Mouse (Mus musculus) liver, adult 2 months (tissue): ENCODE measurements at regions not wholly inside any gene's neighbourhood (a gene's known extent, or its start where the extent isn't known, plus 50 kb on each side); places are given as distances from the start of the nearest gene placed in this dataset.
"Not testable (repeated sequence)": the region's sequence is repeated elsewhere in the genome, so short reads cannot be mapped to it uniquely, and the experiment has no call there.

Experiments used
- DNase-seq: peaks from one replicate; pipeline ENCODE4 v3.0.0-alpha.2; 2011; ENCODE audit warnings: low read depth, low spot score; ENCODE audit errors: extremely low read depth
- H3K27ac ChIP-seq: fragments of 200-500 bp; replicated peaks from 2 replicates; pipeline ENCODE4 v1.5.1; 2012; ENCODE audit warnings: low read depth, mild to moderate bottlenecking, control low read depth, inconsistent platforms, low read length; ENCODE audit not compliant: insufficient read depth
- H3K27me3 ChIP-seq: fragments of 200-500 bp; 2 replicates; pipeline ENCODE4 v1.6.1; 2012; ENCODE audit warnings: mild to moderate bottlenecking, moderate library complexity, low read length, inconsistent platforms; ENCODE audit not compliant: control insufficient read depth, insufficient read depth
- H3K36me3 ChIP-seq: fragments of 200-500 bp; 2 replicates; pipeline ENCODE4 v1.6.1; 2012; ENCODE audit warnings: low read length, inconsistent platforms; ENCODE audit not compliant: control insufficient read depth, insufficient read depth
- H3K4me1 ChIP-seq: fragments of 200-500 bp; 2 replicates; pipeline ENCODE4 v1.6.1; 2011; ENCODE audit warnings: low read length; ENCODE audit not compliant: control insufficient read depth, insufficient read depth
- H3K4me3 ChIP-seq: fragments of 200-500 bp; 2 replicates; pipeline ENCODE4 v1.5.1; 2011; ENCODE audit warnings: low read depth, mild to moderate bottlenecking, control low read depth, low read length, moderate library complexity; ENCODE audit not compliant: insufficient read depth
- H3K79me2 ChIP-seq: fragments of 200-500 bp; 2 replicates; pipeline ENCODE4 v1.6.1; 2012; ENCODE audit warnings: inconsistent platforms, mild to moderate bottlenecking, low read length, moderate library complexity; ENCODE audit not compliant: control insufficient read depth, insufficient read depth
- H3K9ac ChIP-seq: fragments of 200-500 bp; 2 replicates; pipeline ENCODE4 v1.6.1; 2012; ENCODE audit warnings: low read depth, mild to moderate bottlenecking, control low read depth, inconsistent platforms, low read length
- CTCF ChIP-seq: fragments of 200-500 bp; IDR thresholded peaks from 2 replicates; pipeline ENCODE4 v1.5.1; 2011; ENCODE audit warnings: low read depth, low read length, control low read depth
- POLR2A ChIP-seq: fragments of 200-500 bp; IDR thresholded peaks from 2 replicates; pipeline ENCODE4 v1.6.1; 2011; ENCODE audit warnings: low read length, control low read depth; ENCODE audit not compliant: insufficient read depth; ENCODE audit errors: extremely low read depth
- WGBS: fragments of 180-500 bp; shearing (Covaris S2); methylation state at CpG from one replicate; pipeline ENCODE4 v1.1.7; 2018; 5-methylcytosine and 5-hydroxymethylcytosine counted together

GRCm38 (mm10) chr1:51580074-51580473, 101.8 kb upstream of the Nabp1 start:
- Histone ChIP-seq H3K79me2 (no peaks in the 10 kb centered on the region), H3K9ac (no peak overlapping the region), H3K36me3 (no peaks in the 10 kb centered on the region), H3K4me1 (no peaks in the 10 kb centered on the region), H3K27me3 (no peaks in the 10 kb centered on the region), H3K27ac (no peak overlapping the region), H3K4me3 (no peak overlapping the region)
- no peak for TF ChIP-seq CTCF
- TF ChIP-seq POLR2A, result no peak
- no peak for DNase-seq
- WGBS, result 67% methylated on average over 7 of the region's 7 CpGs

GRCm38 (mm10) chr1:51577701-51578100, 99.5 kb upstream of the Nabp1 start:
- no peak overlapping the region for H3K4me3 ChIP-seq
- H3K9ac ChIP-seq, result no peak overlapping the region
- DNase-seq, result peak; percentile 9
- WGBS, result 85% methylated on average over 2 of the region's 2 CpGs
- no peak for TF ChIP-seq CTCF
- TF ChIP-seq POLR2A, result no peak
- H3K79me2 ChIP-seq, result no peaks in the 10 kb centered on the region
- no peaks in the 10 kb centered on the region for H3K36me3 ChIP-seq
- no peaks in the 10 kb centered on the region for H3K4me1 ChIP-seq
- no peak overlapping the region for H3K27ac ChIP-seq
- H3K27me3 ChIP-seq, result no peaks in the 10 kb centered on the region

- Histone ChIP-seq H3K4me3 (no peak overlapping the region), H3K27me3 (no peaks in the 10 kb centered on the region), H3K79me2 (no peaks in the 10 kb centered on the region), H3K36me3 (no peaks in the 10 kb centered on the region), H3K27ac (no peak overlapping the region), H3K9ac (no peak overlapping the region), H3K4me1 (no peaks in the 10 kb centered on the region)
- 81% methylated on average over 8 of the region's 8 CpGs for WGBS
- DNase-seq, result no peak
- TF ChIP-seq POLR2A (no peak), CTCF (no peak)
Measured at GRCm38 (mm10) chr1:51572314-51573078, 94.3 kb upstream of the Nabp1 start.

GRCm38 (mm10) chr1:51569625-51570024, 91.4 kb upstream of the Nabp1 start:
- H3K36me3 ChIP-seq, result no peaks in the 10 kb centered on the region
- no peak overlapping the region for H3K4me3 ChIP-seq
- H3K79me2 ChIP-seq, result no peaks in the 10 kb centered on the region
- H3K27ac ChIP-seq, result no peak overlapping the region
- TF ChIP-seq POLR2A, result no peak
- TF ChIP-seq CTCF, result no peak
- no peak for DNase-seq
- H3K27me3 ChIP-seq, result no peaks in the 10 kb centered on the region
- no peak overlapping the region for H3K9ac ChIP-seq
- 95% methylated on average over 4 of the region's 4 CpGs for WGBS
- H3K4me1 ChIP-seq, result no peaks in the 10 kb centered on the region

GRCm38 (mm10) chr1:51566170-51566649, 88.0 kb upstream of the Nabp1 start:
- DNase-seq, result no peak
- TF ChIP-seq CTCF (no peak), POLR2A (no peak)
- Histone ChIP-seq H3K27ac (no peak overlapping the region), H3K27me3 (no peaks in the 10 kb centered on the region), H3K9ac (no peak overlapping the region), H3K4me3 (no peak overlapping the region), H3K4me1 (no peaks in the 10 kb centered on the region), H3K36me3 (no peaks in the 10 kb centered on the region), H3K79me2 (no peaks in the 10 kb centered on the region)
- WGBS, result 73% methylated on average over 7 of the region's 7 CpGs

- H3K4me3 ChIP-seq, H3K79me2 ChIP-seq, H3K27me3 ChIP-seq, H3K9ac ChIP-seq, H3K27ac ChIP-seq, H3K36me3 ChIP-seq, H3K4me1 ChIP-seq: not testable (repeated sequence)
- DNase-seq, result peak; percentile 15
- 96% methylated on average over 4 of the region's 4 CpGs for WGBS
Measured at GRCm38 (mm10) chr1:51556616-51557015, 78.4 kb upstream of the Nabp1 start.
